Mouse (Mus musculus) embryo, embryonic 11 days (tissue): Measurements from ENCODE around the gene Igsf9.

Source experiments
- DNase-seq: peaks from one replicate; pipeline ENCODE4 v3.0.0-alpha.2; 2015

The Igsf9 gene

DNA sequence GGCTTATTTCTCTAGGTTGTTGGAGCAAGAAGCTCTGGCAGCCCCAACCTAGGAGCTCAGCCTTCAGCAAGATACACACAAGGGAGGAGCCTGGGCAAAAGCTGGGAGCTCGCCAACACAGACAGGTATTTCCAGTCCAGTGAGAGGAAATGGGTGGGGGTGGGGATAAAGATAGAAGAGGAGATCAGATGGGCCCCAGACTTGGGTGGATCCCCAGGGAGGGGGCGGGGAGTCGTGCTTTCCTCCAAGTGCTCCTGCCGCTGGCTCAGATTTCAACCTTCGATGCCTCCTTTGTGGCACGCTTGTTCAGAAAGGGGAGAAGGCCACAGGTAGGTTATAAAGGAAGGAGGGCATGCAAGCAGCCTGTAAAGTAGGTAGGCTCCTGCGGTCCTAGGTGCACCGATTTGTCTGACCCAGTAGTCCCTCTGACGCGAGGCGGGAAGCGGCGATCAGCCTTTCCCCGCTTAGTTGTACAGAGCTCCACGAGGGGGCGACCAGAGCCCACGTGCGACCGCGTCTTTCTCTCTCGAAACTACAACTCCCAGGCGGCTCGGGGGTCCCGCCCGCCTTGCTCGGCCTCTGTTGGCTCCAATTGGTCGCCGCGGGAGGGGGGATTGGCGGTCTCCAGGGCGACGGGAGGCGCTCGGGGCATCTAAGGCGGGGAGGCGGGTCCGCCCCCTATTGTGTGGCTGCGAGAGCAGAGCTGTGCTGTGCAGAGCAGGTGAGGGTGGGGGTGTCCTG lies at the start of gene Igsf9:
Gene Igsf9, plus strand, starts transcription at position 249 of the 741 bp plus-strand sequence.
- peak; percentile 98 for DNase-seq

DNA sequence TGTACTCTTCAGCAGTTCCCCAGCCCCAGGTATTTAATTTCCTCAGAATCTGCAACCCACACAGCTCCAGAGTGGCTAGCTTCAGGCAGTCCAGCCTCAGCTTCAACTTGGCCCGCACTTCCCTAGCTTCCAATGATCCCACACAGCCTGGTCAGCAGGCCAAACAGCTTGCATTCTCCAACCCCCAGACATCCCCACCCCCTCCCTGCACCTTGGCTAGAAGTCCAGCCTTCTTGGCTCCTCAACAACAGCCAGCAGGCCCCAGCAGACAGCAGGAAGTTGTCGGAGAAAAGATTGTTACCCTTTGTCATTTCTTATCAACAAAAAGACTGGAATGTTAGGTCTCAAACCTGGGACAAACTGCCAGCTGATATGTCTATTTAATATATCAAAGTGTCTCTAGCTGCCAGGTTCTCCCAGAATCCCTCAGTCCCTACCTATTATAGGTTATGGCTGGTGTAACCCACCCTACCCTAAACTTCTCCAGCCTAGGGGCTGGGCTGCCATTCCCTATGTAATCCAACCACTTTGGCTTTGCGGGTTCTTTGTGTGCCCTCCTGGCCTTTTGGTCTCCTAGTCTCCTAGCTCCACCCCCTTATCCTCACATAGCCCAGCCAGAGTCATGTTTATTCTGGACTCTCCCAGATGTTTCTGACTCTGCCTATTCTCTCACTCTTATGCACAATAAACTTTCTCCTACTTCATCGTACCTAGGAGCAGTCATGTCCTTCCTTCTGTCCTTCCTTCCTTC lies 49.6 kb upstream of the Igsf9 start:
- DNase-seq, result no peak

DNA sequence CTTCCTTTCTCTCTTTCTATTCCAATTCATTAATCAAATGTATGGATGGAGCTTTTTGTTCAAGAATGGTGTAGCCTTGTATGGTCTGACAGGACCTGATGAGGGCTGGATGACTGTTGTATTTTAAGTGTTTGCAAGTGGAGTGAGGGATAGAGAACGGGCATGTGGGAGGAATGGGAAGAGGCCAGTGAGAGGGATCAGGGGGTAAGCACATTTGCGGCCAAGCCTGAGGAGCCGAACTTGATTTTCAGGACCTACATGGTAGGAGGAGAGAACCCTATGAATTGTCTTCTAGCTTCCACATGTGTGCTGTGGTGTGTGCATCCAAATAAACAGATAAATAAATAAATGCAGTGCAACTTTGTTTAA lies 49.0 kb upstream of the Igsf9 start:
- DNase-seq, result no peak

DNA sequence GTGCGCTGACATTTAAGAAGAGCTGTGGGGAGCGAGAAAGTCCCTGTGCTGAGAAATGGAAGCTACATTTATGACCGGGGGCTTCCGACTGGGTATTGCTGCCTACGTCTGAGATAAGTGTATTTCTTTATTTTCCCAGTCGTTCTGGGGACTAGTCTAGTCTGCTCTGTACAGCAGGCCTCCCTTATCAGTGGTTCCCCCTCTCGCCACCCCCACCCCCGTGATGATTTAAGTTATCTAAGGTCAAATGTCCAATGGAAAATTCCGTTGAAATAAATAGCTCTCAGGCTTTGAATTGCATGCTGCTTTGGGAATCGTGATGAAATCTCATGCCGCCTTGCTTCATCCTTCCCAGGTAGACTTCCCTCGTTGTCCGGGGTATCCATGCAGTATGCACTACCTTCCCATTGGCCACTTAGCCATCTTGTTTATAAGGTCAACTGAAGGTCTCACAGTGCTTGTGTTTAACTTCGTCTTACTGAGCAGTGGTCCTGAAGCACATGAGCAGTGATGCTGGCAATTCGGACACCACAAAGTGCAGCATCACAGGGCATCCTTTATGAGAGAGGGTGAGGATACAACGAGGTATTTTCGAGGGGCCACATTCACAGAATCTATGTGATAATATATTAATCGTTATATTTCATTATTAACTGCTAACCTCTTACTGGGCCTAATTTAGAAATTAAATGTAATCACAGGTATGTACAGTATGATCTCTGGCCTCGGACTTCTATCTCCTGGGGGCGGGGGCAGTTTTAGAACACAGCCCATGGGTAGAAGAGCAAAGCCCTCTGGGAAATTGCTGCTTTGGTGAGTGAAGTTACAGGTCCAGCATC lies 48.4 kb upstream of the Igsf9 start:
- DNase-seq, result no peak

DNA sequence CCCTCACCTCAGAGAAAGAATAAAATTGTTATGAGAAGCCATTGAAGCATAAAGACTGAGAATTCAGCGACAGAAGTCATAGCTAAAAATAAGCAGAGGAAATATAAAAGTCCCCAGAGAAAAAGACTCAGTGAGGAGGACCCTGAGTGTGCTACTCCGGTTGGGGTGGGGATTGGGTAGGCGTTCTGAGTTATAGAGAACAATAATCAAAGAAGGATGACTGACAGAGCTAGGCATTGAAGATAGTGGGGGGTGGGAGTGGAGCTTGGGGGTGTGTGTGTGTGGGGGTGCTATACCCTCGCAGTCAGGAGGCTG lies 47.8 kb upstream of the Igsf9 start:
- no peak for DNase-seq

DNA sequence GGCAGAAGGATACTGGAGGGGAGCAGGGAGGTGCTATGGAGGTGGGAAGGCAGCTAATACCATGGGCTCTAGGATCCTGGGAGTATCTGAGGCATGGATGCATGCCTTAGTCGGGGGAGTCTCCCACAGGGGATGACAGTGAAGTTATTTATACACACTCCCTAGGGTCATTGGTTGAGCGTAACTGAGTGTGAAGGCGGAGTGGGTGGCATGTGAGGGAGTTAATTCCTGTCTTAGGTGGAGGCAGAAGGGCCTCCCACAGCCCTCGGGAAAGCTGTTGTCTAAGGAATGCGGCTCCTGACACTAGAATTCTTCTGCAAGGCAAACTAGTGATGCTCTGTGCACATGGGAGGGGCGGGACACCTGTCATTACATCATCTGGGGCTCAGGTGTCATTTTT lies 44.8 kb upstream of the Igsf9 start:
- DNase-seq, result no peak

DNA sequence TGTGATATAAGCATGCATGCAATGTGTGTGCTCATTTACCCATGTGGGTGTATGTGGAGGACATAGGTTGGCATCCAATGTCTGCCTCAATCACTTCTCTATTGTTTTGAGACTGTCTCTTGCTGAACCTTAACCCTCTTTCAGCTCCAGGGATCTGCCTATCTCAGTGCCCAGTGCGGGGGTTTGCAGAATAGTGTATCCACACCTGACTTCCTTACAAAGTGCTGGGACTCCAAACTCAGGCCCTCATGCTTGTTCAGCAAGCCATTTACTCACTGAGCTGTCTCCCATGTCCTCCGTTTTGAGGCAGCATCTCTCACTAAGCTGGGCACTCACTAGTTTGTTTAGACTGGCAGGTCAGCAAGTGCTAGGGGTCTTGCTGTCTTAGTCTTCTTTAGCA lies 43.0 kb upstream of the Igsf9 start:
- no peak for DNase-seq

DNA sequence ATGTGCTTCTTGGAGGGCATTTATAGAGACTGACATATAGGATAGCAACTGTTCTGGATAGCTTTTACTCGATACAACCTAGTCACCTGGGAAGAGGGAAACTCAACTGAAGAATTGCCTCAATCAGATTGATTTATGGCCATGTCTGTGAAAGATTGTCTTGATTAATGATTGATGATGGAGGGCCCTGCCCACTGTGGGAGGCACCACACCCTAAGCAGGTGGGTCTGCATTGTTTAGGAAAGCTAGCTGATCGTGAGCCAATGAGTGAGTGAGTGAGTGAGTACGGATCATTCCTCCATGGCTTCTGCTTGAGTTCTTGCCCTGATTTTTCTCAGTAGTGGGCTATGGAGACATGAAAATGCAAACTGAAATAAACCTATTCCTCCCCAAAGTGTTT lies 41.1 kb upstream of the Igsf9 start:
- DNase-seq, result no peak

DNA sequence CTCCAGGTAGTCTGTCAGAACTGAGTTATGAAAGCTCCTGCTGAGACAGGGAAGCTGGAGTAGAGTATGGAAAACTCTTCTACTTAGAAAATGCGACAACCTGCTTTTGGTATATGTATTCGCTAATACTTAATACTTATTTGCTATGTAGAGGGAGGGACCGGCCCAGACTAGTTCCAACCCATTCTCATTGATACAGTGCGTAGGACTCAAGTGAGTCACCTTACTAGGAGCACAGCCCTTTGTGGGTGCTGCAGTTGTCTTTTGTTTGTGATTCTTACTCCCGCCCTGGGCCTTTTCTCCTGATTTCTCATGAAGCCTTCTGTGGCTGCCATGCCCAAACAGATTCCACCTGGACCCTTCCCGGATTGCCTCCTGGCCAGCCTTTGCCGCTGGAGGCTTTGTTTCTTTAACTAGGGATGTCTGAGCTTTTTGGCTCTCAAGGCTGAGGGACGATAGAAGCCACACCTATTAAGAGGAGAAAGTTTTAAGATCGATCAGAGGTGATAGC lies 39.6 kb upstream of the Igsf9 start:
- no peak for DNase-seq

DNA sequence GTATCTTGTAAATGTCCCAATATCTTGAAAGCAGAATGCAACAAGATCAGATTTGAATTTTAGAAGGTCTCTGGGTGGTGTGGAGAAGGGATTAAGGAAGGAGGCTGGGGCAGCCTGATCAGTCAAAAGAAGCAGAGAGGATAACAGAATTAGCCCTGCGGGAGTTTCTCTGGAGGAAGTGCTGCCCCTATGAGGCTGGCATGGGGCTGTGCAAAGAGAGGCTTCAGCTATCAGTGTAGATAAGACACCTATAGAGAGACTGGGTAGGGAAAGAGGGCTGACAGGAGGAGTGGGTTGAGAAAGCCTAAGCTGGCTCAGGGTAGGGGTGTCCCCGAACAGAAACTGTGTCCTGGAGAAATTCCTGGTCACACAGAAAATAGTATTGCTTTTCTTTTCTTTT lies 31.4 kb upstream of the Igsf9 start:
- peak; percentile 20 for DNase-seq

DNA sequence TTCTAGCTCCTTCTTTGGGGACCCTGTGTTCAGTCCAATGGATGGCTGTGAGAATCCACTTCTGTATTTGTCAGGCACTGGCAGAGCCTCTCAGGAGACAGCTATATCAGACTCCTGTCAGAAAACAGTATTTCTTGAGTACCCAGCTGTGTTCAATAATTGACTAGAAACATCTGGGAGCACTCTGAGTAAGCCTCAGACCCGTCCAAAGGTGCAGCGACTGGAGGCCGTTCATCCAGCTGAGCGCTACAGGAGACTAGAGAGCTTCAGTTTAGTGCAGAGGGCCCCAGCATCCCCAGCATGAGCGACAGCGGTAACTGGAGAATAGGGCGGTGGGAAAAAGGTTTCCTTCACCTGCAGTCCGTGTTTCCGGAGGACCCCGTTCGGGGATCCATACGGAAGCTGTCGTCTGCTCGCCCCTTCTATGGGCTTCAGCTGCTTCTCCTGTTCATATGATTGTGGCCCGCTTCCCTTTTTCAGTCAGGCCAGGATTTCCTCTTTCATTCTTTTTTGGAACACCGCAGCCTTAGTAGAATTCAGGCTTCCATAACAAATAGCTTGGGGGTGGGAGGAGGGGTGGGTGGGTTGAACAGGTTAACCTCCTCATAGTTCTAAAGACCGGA lies 30.6 kb upstream of the Igsf9 start:
- peak; percentile 42 for DNase-seq

DNA sequence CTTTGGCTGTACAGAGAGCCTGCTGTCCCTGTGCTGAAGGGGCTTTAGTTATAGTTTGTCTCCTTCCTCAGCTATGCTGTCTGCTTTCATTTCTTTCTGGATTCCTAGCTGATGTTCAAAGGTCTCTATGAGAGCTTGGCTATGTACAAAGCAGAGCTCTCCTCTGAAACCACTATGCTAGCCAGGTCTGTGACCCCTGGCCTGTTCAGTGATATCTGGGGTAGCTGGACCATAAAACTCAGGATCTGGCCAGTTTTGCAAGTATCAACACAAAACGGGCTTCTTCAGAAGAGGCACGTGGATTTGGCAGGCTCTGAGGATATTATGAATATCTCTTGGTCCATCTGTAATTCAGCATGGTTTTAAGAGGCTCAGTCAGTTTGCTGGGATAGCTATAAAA lies 28.7 kb upstream of the Igsf9 start:
- no peak for DNase-seq

DNA sequence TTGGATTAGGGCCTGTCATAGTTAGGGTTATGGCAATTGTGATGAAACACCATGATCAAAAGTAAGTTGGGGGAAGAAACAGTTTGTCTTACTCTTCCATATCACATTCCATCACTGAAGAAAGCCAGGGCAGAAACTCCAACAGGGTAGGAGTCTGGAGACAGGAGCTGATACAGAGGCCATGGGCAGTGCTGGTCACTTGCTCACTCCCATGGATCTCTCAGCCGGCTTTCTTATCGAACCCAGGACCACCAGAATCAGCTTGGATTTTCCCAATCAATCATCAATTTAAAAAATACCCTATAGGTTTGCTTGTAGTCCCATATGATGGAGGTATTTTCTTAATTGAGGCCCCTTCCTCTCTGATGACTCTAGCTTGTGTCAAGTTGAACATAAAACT lies 27.8 kb upstream of the Igsf9 start:
- DNase-seq, result no peak

DNA sequence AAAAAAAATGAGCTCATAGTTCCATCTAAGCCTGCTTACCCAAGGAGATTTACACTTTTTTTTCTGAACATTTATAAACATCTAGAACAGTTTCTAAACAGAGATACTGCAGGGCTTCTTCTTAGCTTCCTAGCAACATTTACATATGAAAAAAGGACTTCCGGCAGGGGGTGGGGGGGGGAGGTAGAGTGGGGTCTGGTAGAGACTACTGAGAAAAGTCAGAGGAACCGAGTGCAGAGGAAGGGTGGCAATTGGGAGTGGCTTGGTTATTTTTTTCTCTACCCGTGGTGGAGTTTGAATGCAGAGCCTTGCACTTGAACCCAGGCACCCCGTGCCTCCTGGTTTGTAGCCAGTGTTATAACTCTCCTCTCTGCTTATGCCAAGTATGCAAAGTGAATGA lies 26.2 kb upstream of the Igsf9 start:
- DNase-seq, result no peak

DNA sequence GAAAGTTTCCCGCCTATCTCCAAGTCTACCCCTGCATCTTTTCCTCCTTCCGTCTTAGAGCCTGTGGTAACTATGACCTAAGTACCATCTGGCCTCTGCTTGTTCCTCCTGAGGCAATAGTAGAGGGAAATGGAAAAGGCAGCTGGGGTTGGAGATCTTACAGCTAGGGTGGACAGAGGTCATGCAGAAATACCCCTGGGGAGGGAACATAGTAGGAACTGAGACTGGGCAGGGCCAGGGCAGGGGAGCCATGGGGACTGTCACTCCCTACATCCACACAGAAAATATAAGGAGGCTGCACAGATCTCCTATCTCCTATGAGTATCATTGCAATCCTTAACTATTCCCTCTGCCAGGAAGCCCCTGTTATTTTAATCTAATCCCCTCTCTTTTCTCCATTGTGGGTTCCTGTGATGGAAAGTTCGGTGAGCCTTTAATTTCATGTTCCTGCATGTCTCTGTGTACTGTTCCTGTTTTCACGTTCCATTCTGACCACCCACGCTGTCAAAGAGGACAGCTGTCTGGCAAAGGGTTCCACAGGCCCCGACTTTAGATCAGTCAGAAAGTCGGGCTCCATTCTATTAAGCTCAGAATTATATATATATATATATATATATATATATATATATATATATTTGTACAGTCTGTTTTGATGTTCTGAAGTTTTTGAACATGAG lies 25.4 kb upstream of the Igsf9 start:
- no peak for DNase-seq

DNA sequence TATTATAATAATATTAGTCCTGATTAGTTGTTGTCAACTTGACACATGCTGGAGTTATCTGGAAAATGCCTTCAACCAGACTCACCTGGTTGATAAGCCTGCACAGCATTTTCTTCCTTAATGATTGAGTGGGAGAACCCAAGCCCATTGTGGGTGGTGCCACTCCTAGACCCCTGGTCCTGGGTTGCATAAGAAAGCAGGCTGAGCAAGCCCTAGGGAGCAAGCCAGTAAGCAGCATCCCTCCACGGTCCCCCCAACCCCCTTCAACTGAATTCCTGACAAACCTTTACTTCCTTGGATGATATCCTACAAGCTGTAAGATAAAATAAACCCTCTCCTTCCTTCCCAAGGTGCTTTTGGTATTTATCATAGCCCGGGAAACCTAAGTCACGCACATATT lies 24.4 kb upstream of the Igsf9 start:
- DNase-seq, result no peak

DNA sequence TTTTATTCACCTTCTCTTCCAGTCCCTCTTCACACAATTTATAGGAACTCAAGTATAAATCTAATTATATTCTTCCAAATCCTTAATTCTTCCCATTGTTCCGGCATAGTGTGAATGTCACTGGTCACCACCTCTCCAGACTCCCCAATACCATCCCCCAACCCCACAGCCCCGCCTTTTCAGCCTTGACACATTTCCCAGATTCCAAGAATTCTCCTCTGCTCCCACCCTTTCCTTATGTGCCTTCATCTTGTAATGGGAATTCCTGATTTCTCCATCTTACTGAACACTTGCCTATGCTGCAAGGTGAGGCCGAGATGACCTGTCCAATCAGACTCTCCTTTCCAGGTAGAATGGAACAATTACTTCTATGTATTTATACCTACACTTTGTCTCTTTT lies 23.5 kb upstream of the Igsf9 start:
- no peak for DNase-seq

DNA sequence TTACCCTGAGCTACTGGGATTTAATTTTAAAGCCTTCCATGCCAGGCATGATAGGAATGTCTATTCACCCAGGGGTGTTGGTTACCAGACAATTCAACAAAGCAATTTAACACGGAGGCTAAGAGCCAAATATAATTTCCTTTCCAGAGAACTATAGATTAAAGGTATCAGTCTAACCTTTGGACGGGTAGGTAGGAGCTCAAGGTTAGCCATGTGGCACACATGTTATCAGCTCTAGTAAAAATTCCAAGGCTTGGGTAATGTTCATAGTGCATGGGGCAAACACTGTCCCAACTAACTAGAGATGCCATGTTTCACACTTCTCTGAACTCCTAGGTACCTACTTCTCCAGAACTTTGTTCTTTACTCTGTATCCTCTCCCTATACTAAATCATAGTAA lies 20.0 kb upstream of the Igsf9 start:
- DNase-seq, result no peak

DNA sequence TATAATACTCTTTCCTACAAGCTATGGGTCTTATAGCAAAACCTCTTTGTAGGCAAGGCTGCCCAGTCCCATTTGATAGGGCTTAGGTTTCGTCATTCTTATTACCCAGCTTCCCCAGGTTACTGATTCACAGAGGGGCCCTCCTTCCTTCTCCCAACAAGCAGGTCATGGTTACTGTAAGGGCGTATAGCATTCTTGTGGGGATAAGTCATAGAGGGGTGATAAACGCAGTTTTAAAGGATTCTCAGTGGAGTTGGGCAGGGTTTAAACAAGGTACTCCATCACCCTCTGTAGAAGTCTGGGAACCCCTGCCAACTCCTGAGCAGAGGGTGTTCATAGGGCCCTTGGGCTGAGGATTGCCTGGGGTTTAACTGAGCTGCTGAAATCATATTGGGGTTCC lies 19.1 kb upstream of the Igsf9 start:
- no peak for DNase-seq

DNA sequence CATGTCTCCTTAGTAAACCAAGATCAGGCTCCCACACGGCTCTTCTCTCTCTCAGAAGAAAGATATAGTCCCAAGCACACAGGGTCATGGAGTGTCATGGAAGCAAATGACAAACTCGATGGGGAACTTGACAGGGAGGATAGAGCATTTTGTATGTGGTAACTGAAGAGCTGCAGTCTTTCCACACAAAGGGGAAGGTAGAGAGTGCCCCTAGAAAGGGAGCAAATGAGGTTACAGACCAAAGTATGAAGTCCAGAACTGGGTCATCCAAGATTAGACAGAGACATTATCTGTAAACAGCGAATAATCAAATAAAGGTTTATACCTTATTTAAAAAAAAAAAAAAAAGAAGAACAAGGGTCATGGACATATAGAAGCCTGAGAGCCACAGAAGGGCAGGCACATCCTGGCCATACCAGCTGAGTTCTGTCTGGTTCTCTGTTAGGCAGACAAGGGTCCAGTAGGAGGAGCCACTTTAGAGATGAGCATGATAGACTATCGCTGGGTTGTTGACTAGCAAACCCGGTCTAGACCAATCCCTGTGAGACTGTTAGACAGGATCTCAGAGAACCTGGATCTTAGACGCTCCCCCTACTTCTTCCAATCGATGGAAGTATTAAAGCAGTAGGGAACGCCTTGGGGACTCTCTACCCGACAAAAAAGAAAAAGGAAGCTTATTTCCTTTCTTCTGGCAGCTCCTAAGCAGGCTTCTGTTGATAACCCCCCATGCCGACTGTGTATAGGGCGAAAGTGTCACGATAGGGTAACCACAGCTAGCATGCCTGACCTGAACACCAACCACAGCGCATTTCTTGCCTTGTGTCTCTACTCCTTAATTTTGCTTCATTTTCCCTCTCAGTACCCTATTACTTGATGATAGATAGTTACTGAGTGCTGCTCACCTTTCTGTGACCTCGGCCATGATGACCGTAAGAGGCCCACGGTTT lies 17.9 kb upstream of the Igsf9 start:
- DNase-seq, result no peak

DNA sequence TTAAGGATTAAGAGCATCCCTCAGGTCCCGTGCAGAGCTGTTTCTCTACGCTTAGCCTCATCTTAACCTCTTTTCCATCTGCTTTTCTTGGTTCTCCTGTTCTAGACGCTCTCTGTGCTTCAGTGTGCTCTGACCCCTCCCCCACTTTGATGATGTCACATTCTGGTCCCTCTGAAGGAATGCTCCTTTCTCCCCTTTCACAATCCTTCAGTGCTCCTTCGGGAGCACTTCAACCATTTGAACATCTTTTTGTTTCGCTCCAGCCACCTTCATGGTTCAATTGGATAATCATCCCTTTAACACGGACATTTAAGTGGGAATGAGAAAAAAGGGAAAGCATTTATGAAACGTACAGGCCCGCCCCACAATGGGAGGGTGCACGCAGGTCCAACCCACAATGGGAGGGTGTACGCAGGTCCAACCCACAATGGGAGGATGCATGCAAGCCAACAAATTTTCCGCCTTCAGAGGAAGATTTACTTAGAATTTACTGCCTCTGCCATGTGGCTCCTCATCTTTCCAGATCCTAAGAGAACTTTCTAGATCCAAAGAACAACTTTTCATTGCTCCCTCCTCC lies 13.2 kb upstream of the Igsf9 start:
- no peak for DNase-seq
